Mouse (Mus musculus) heart, postnatal 0 days (tissue): Measurements from ENCODE around the gene Fmnl3. TPM values are rescaled to one million over a fixed set of nuclear protein-coding genes. Genes with fewer than 3 reads are reported as not detected.

ENCODE experiments used
- ATAC-seq: fragments of 200-750 bp; cut with Nextera tagmentation; 2 replicates; pipeline ENCODE4 v1.8.0; 2017; ENCODE audit warnings: low read depth, moderate number of reproducible peaks, moderate library complexity; ENCODE audit not compliant: insufficient read depth
- DNase-seq: peaks from one replicate; pipeline ENCODE4 v3.0.0-alpha.2; 2016; ENCODE audit warnings: low spot score
- H3K27ac ChIP-seq: fragments of 300-500 bp; sonication (generic); 2 replicates; pipeline ENCODE4 v1.5.1; 2014; ENCODE audit warnings: low read depth, mild to moderate bottlenecking
- H3K27me3 ChIP-seq: fragments of 300-500 bp; sonication (generic); 2 replicates; pipeline ENCODE4 v1.6.1; 2014; ENCODE audit warnings: low read length, mixed read lengths; ENCODE audit not compliant: control insufficient read depth, insufficient read depth
- H3K36me3 ChIP-seq: fragments of 300-500 bp; sonication (generic); replicated peaks from 2 replicates; pipeline ENCODE4 v1.6.1; 2014; ENCODE audit warnings: low read length, mixed read lengths; ENCODE audit not compliant: control insufficient read depth, insufficient read depth
- H3K4me1 ChIP-seq: fragments of 300-500 bp; sonication (generic); 2 replicates; pipeline ENCODE4 v1.6.1; 2014; ENCODE audit warnings: antibody characterized with exemption; ENCODE audit not compliant: control insufficient read depth, insufficient read depth
- H3K4me2 ChIP-seq: fragments of 300-500 bp; sonication (generic); 2 replicates; pipeline ENCODE4 v1.6.1; 2014; ENCODE audit warnings: low read depth, mild to moderate bottlenecking, low read length, moderate library complexity
- H3K4me3 ChIP-seq: fragments of 300-500 bp; sonication (generic); 2 replicates; pipeline ENCODE4 v1.5.1; 2014; ENCODE audit warnings: low read depth, low read length
- H3K9ac ChIP-seq: fragments of 300-500 bp; sonication (generic); replicated peaks from 2 replicates; pipeline ENCODE4 v1.6.1; 2014; ENCODE audit warnings: low read depth, low read length, mixed read lengths
- H3K9me3 ChIP-seq: fragments of 300-500 bp; sonication (generic); replicated peaks from 2 replicates; pipeline ENCODE4 v1.6.1; 2016; ENCODE audit warnings: low read length; ENCODE audit not compliant: control insufficient read depth
- CTCF ChIP-seq: IDR thresholded peaks from 2 replicates; pipeline ENCODE4 v1.5.1; 2016; ENCODE audit warnings: antibody characterized with exemption, control low read depth, low read depth
- EP300 ChIP-seq: IDR thresholded peaks from 2 replicates; pipeline ENCODE4 v1.6.1; 2016; ENCODE audit warnings: antibody characterized with exemption, low read depth
- WGBS: fragments of 180-500 bp; shearing (Covaris S2); extraction: QIAGEN DNeasy Blood & Tissue Kit; methylation state at CpG from one replicate; pipeline ENCODE4 v1.1.7; 2014; 5-methylcytosine and 5-hydroxymethylcytosine counted together
- polyA plus RNA-seq: library from polyadenylated mRNA; unstranded; fragments of >200 nt; fragmentation: Nextera tagmentation; extraction: Ambion mirVana; gene quantifications from 2 replicates; pipeline ENCODE4 v1.2.1, GENCODE M21; 2015
- total RNA-seq: library from RNA; depleted of rRNA; stranded (reverse); fragments of >200 nt; gene quantifications from 2 replicates; pipeline ENCODE4 v1.2.3, GENCODE M21; 2014; ENCODE audit warnings: low replicate concordance

The Fmnl3 gene
- total and polyA plus RNA-seq, 2 experiments from 2014 or later = 12.1 to 21.6 TPM

GRCm38 (mm10) chr15:99411747-99412146 is 41.5 kb upstream of the Fmnl3 start:
- Histone ChIP-seq H3K4me3 (no peak overlapping the region), H3K27me3 (no peaks in the 10 kb centered on the region), H3K27ac (no peak overlapping the region), H3K9ac (no peak overlapping the region), H3K4me1 (no peaks in the 10 kb centered on the region), H3K9me3 (no peaks in the 10 kb centered on the region), H3K36me3 (peaks cover 37% of the 10 kb centered on the region), H3K4me2 (no peak overlapping the region)
- no peak for DNase-seq
- peak; percentile 26; the same call in 1 of the 2 replicates for TF ChIP-seq CTCF
- TF ChIP-seq EP300 = no peak
- 44% methylated on average over 14 of the region's 14 CpGs for WGBS
- no peak for ATAC-seq

GRCm38 (mm10) chr15:99408845-99409244 is 38.6 kb upstream of the Fmnl3 start:
- Histone ChIP-seq H3K4me1 (no peaks in the 10 kb centered on the region), H3K4me2 (no peak overlapping the region), H3K9ac (no peak overlapping the region), H3K9me3 (no peaks in the 10 kb centered on the region), H3K36me3 (peaks cover 66% of the 10 kb centered on the region), H3K27me3 (no peaks in the 10 kb centered on the region), H3K27ac (no peak overlapping the region), H3K4me3 (no peak overlapping the region)
- DNase-seq = no peak
- WGBS = 82% methylated on average over 9 of the region's 9 CpGs
- TF ChIP-seq EP300 = no peak
- TF ChIP-seq CTCF = no peak
- no peak for ATAC-seq

GRCm38 (mm10) chr15:99406986-99407570 is 36.8 kb upstream of the Fmnl3 start:
- Histone ChIP-seq H3K27ac (no peak overlapping the region), H3K27me3 (no peaks in the 10 kb centered on the region), H3K4me2 (no peak overlapping the region), H3K9ac (no peak overlapping the region), H3K4me1 (no peaks in the 10 kb centered on the region), H3K9me3 (no peaks in the 10 kb centered on the region), H3K36me3 (peaks cover 83% of the 10 kb centered on the region), H3K4me3 (no peak overlapping the region)
- no peak for DNase-seq
- WGBS = 86% methylated on average over 15 of the region's 15 CpGs
- no peak for ATAC-seq
- no peak for TF ChIP-seq EP300
- TF ChIP-seq CTCF = no peak

- Histone ChIP-seq H3K27ac (0 out of 2 replicates have a peak overlapping the region, but pooled peaks have one; percentile 12), H3K9ac (no peak overlapping the region), H3K9me3 (no peaks in the 10 kb centered on the region), H3K4me3 (no peak overlapping the region), H3K4me1 (peaks cover 2% of the 10 kb centered on the region), H3K36me3 (peaks cover 87% of the 10 kb centered on the region), H3K4me2 (no peak overlapping the region), H3K27me3 (no peaks in the 10 kb centered on the region)
- ATAC-seq (peak; percentile 42; the same call in 1 of the 2 replicates), DNase-seq (no peak)
- TF ChIP-seq EP300 = no peak
- TF ChIP-seq CTCF = no peak
- 74% methylated on average over 9 of the region's 9 CpGs for WGBS
Measured at GRCm38 (mm10) chr15:99405150-99405549, 34.9 kb upstream of the Fmnl3 start.

GRCm38 (mm10) chr15:99403159-99403889 is 33.0 kb upstream of the Fmnl3 start:
- Histone ChIP-seq H3K9ac (no peak overlapping the region), H3K4me1 (peaks cover 16% of the 10 kb centered on the region), H3K36me3 (peaks cover 68% of the 10 kb centered on the region), H3K27ac (no peak overlapping the region), H3K27me3 (no peaks in the 10 kb centered on the region), H3K4me3 (no peak overlapping the region), H3K4me2 (no peak overlapping the region), H3K9me3 (no peaks in the 10 kb centered on the region)
- no peak for ATAC-seq
- TF ChIP-seq CTCF = no peak
- no peak for TF ChIP-seq EP300
- DNase-seq = no peak
- 81% methylated on average over 12 of the region's 12 CpGs for WGBS

- 78% methylated on average over 6 of the region's 6 CpGs for WGBS
- TF ChIP-seq EP300 = no peak
- TF ChIP-seq CTCF = no peak
- ATAC-seq (no peak), DNase-seq (no peak)
- H3K4me1 ChIP-seq = peaks cover 35% of the 10 kb centered on the region
- no peak overlapping the region for H3K4me3 ChIP-seq
- peaks cover 41% of the 10 kb centered on the region for H3K36me3 ChIP-seq
- H3K9ac ChIP-seq = no peak overlapping the region
- H3K27me3 ChIP-seq = no peaks in the 10 kb centered on the region
- H3K4me2 ChIP-seq = no peak overlapping the region
- no peaks in the 10 kb centered on the region for H3K9me3 ChIP-seq
- H3K27ac ChIP-seq = no peak overlapping the region
Measured at GRCm38 (mm10) chr15:99400602-99401001, 30.3 kb upstream of the Fmnl3 start.
